Mouse (Mus musculus) megakaryocyte-erythroid progenitor cell, adult 5-6 weeks (primary cell): Measurements from ENCODE around the gene Gm49369. TPM values are rescaled to one million over a fixed set of nuclear protein-coding genes. Genes with fewer than 3 reads are reported as not detected.
"Not testable (repeated sequence)": the region's sequence is repeated elsewhere in the genome, so short reads cannot be mapped to it uniquely, and the experiment has no call there.

Experiments
- ATAC-seq: replicated peaks from 2 replicates; pipeline ENCODE4 v1.8.0; 2016; ENCODE audit warnings: mild to moderate bottlenecking, inconsistent platforms; ENCODE audit not compliant: severe bottlenecking, poor library complexity, low FRiP score, low TSS enrichment
- total RNA-seq, 2 experiments: library from RNA; stranded (forward) in 1 of 2; stranded (reverse) in 1 of 2; fragments of 200-1000, 215-1000 nt in 1 of 2; fragments of >200 nt in 1 of 2; fragmentation: Nextera tagmentation in 1 of 2; gene quantifications; 2 replicates each; pipeline ENCODE4 v1.2.3; 2014 to 2017

Gm49369 gene
- not detected in 2 replicates for total RNA-seq (2014; fragmentation: Nextera tagmentation)
- 32.8 TPM in 1 of 2 replicates, not detected in the other for total RNA-seq (2017)

DNA sequence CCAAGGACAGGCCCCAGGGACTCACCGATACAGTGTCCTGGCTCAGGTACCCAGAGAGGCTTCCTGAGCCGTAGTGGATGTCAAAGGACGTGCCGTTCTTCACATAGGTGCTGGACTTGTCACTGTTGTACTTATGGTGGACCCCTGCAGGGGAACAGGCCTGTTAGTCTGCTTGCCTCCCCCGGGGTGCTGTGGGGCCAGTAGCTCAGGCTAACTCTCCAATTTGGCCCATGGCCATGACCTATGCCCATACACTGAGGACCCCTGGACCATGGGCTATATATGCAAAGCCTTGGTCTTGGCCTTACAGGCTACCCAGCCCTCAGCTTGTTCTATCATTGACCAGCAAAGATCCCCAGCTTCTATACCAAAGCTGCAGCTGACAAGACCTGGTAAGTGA, at the start of gene Gm49369:
Gene Gm49369, minus strand, starts transcription at position 101 of the 400 bp plus-strand sequence.
- no peak for ATAC-seq

DNA sequence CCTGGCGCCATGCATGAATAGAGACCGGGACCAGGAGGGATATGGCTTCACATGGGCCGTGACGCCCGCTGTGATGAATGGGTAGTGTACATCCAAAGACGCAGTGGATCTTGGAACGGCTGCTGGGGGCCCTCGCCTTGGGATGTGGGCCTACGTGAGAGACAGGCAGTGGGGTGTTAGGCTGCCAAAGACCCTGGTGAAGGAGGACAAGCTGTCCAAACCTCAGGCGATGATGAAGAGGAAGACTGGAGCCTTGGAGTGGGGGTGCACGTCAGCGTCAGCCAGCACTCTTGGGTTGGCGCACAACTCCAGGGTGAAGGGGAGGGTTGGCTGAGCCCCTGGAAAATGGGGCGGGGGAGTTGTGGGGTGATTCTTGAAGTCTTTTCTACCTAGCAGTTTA, 48.6 kb upstream of the Gm49369 start:
- ATAC-seq: no peak

DNA sequence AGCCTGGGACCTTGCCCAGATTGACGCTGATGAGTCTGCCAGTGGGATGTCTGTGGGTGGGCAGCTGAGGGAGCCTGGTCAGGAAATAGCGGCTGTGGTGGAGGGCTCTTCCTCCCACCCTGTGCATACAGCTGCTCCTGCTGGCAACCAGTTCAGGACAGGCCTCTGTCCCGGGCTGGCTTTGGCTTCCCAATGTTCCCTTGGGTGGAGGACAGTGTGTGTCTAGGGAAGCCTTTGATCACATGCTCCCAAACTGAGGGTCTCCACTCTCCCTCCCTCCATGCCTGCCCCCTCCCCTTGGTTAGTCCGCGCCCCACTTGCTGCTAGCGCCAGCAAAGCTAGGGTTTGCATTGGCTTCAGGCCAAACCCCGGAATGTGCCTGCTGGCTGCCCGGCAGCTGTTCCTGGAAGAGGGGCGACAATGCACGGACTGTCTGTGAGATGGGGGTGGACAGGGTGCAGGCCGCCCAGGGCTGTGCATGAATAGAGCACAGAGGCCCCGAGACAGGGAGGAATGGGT, 47.8 kb upstream of the Gm49369 start:
- no peak for ATAC-seq

DNA sequence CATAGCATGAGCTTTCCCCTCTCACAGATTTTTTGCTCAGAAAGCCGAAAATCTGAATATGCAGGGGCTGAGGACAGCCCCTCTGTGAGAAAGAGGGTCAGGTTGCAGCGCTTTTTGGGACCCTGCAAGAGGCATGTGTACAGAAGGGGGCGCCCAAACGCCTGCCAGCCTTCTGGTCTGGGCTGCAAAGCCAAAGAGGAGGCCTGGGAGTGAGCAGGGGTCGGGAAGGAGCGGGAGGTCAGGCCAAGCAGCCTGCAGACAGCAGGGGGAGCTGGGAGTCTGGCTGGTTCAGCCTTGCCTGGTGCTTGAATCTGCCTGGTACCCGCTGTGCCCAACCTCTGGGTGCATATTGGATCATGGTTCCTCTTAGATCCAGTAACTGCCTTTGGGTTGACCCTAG, 45.7 kb upstream of the Gm49369 start:
- ATAC-seq: peak; percentile 36

DNA sequence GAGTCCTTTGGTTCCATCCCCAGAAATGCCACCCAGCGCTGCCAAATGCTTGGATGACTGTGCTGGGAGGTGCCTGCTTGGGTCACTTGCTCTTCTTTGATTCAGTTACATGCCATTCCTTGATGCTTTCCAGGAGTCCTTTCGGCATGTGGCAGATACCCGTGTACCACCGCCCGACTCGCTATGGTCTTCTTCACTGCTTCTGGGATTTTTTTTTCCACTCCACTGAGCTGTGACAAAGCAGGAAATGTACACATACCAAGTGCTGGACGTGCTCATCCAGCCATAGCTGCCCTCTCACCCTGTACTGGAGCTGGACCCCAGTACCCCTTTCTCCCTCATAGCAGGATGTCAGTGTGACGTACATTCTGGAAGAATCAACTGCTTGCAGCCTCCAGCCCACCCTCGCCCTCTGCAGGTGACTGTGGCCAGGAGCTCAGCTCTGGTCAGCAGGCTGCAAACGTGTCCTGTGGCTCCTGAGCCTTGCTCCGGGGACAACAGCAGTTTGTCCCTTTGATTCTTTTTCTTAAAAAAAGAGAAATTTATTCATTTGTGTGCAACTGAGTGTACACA, 43.3 kb upstream of the Gm49369 start:
- no peak for ATAC-seq

DNA sequence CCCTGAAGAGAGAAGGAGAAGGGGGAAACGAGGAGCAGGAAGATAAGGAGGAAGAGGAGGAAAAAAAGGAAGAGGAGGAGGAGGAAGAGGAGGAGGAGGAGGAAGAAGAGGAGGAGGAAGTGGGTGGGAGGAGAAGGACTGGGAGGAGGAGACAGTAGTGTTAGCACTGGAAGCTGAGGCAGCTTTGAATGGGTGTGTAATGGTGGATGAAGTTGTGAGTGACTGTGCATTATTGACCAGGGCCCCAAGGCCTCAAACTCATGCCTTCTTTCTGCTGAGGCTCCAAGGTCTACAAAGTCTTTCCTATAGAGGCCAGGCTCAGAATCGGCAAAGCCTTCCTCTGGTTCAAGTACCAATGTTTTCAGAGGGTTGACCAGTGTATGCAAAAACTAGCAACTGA, 39.4 kb upstream of the Gm49369 start:
- ATAC-seq: no peak

DNA sequence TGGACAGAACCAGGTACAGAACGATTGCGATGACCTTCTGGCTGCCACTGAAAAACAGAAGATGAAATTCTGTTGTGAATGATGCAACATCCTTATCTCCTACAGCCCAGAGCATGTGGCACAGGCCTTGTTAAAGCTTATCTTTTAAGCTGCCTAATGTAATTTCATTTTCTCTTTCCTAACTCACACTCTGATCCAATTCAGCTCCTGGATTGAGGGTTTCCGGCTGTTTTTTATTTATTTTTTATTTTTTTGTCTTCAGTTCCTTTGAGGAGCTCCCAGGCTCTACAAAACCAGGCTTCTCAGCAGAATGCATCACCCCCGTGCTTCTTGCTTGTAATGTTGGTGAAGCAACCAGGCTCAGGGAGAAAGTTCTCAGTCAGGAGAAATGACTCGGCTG, 37.4 kb upstream of the Gm49369 start:
- peak; percentile 85 for ATAC-seq

DNA sequence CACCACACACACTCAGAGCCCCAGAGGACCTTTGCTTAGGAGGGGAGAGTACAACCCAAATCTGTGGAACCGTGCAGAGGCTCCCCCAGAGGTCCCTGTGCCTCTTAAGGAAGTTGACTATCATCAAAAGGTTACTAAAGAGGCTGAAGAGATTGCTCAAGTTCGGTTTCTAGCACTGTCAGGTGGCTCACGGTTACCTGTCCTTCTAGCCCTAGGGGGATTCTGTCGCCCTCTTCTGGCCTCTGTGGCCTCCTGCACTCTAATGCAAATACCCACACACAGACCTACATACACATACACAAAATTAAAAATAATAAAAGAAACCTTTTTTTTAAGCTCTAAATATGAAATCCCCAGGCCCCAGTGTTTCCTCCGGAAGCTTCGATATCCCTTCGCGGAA, 36.2 kb upstream of the Gm49369 start:
- ATAC-seq: no peak

DNA sequence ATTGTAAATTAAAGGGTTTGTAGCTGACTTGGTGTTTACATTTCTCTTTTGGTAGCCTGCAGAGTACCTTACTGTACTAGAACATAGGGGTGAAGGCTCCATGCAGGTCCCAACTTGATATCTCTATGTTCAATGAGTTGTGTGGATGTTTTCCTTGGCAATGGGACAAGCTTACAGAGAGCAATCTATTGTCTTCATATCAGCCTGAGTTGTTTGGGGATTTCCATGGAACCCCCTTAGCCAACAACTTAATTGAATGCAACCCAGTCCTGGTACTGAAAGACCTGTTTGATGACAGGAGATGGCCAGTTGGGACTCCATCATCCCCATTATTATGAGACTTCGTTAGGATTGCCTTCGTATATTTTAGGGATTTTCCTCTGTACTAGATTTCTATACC, 35.6 kb upstream of the Gm49369 start:
- ATAC-seq: no peak

DNA sequence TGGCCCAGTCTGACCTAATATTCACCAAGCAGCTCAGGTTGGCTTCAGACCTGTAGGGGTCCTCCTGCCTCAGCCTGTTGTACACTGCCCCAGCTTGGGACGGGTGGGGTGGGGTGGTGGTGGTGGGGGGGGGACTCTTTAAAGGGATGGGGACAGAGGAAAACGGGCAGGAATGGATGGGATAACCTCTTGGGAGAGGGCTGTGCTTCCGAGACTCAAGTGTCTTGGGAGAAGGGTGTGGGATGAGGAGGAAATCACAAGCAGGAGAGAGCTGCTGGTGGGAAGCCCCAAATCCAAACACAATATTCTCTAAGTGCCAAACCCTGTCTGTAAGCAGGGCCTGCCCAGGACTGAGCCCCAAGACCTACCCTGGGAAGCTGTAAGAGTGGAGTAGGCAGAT, 33.8 kb upstream of the Gm49369 start:
- no peak for ATAC-seq

DNA sequence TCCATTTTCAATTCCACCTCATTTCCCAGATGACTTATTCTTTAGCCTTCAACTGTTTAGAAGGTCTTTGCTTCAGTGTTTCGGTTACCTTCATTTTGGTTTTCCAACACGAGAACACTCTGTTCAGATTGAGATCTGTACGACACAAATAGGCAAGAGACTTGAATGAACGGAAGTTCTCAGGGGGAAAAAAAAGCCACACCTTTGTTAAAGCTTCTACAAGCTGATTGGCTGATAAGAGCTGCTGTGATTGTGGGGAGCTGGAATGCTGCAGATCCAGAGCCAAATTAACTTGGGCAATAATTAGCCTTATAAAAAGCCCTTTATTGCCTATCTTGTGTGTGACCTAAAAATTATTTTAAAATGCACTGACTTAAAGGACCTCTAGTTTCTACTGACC, 32.8 kb upstream of the Gm49369 start:
- ATAC-seq: no peak

DNA sequence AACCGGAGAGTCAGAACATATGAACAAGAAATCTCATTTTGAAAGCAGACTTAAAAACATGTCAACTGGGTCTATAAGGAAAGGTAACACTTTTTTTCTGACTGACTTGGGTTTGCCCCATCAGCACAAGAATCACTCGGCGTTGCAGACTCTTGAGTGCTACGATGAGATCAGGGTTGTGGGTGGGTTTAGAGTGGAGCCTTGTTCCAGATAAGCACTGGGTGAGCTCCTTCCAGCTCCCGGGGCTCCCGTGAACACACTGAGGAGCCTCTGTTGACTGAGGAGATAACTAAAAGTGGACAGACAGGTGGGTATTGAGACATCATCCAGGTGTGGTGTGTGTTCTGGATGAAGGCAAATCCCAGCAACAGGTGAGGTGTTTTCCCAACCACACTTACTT, 30.8 kb upstream of the Gm49369 start:
- peak; percentile 66 for ATAC-seq

DNA sequence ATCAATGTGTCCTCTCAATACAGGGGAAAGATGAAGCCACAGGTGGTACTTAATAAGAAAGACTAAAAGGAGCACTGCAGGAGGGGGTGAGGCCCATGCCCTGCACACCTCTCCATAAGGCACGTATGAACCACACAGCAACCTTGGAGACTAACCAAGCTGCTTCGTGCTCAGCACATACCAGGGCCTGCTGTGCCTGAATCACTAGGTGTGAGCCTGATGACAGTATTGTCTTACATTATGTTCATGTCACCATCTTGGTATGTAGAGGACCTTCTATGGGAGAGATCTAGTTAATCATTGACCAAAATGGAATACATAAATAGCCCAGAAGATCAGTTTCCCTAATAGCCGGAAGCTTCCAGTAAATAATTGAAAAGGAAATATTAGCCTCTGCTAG, 27.1 kb upstream of the Gm49369 start:
- no peak for ATAC-seq

DNA sequence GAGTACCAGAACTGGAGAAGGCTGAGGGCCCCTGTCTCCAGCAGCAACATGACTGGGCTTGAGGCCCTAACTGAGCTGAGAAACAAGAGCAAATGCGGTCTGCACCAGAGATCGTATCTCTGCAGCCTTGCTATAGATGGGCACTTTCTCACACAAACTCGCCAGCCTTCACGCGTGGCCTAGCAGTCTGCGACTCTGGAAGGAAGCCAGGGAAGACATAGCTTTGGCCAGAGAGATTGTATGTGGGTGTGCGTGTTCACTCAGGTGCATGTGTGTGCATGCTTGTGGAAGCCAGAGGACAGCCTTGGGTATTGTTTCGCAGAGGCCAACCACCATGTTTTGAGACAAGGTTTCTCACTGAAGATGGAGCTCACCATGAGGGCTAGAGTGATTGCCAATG, 26.2 kb upstream of the Gm49369 start:
- no peak for ATAC-seq

DNA sequence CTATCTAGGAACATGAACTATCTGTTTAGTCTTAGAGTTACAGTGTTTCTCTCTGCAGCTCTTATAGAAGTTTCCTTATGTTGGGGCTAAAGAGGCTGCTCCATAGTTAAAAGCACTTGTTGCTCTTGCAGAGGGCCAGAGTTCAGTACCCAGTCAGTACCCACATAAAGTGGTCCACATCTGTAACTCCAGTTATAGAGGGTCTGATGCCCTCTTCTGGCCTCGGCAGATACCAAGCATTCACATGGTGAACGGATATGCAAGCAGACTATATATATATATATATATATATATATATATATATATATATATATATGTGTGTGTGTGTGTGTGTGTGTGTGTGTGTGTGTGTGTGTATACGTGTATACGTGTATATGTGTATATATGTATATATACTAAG, 25.5 kb upstream of the Gm49369 start:
- ATAC-seq: no peak

DNA sequence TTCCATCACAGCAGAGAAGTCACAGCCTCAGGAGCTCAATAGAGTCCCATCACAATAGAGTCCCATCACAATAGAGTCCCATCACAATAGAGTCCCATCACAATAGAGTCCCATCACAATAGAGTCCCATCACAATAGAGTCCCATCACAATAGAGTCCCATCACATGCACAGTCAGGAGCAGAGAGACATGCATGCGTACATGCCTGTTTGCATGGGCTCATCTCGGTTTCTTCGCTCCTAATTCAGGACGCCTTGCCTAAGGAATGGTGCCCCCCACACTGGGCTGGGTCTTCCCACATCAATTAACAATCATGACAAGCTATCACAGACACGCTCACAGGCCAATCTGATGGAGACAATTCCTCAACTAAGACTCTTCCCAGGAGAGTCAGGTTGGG, 22.7 kb upstream of the Gm49369 start:
- ATAC-seq: not testable (repeated sequence)

DNA sequence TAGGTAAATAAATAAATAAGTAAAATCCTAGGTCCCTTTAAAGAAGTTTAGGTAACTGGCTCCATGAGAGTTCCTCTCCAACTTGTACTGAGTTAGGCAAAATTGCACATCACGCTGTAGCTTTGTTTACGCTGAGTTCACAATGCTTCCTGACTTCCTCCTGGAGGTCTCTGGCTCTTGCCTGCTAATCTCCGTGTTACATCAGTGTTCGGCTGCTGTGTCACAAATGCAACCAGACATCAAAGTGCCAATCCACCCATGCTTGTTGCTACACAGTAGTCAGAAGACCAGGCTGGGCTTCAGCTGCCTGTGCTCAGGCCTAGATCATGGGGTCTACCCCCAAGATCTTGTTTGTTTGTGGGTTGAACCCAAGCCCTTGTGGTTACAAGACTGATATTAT, 21.1 kb upstream of the Gm49369 start:
- no peak for ATAC-seq

DNA sequence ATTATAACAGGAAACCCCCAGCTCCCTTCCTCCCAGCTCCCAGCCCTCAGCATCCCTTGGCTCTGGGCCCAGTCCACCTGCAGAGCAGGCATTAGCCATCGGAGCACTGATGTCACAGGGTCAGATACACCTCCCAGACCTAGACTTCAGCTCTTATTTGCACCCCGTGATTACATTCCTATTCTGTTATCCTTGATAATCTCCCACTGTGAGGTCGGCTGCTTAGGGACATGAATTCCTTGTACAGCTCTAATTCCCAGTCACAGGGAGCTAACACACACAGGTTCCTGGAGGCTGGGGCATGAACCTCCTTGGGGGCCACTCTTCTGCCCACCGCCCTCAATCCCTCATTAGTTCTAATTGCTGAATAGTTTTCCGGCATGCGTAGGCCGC, 18.3 kb upstream of the Gm49369 start:
- ATAC-seq: no peak

DNA sequence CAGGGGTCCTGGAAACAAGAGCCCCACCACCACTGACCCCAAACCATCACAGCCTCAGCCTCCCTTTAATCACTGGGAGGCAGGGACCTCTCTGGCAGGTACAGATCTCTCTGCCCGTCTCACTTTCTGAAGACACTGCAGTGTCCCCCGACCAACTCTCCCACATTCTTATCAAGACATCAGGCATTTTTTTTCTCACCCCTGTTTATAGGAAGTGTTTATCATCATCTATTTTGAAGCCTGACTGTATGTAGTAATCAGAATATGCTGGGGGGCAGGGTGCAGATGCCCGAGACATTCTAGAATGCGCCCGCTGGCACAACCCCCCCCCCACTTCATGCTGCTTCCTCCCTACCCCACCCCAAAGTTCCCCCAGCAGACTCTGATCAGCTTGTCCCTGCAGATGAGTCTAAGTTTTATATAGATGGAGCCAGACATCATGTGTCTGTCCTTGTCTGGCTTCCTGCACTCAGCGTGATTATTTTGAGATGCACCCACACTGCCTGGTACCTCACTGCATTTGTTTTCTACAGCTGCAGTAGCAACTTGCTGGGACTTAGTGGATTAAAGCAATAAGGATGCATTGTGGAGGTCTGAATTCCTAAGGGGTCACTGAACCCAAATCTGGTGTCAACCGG, 17.8 kb upstream of the Gm49369 start:
- ATAC-seq: no peak

DNA sequence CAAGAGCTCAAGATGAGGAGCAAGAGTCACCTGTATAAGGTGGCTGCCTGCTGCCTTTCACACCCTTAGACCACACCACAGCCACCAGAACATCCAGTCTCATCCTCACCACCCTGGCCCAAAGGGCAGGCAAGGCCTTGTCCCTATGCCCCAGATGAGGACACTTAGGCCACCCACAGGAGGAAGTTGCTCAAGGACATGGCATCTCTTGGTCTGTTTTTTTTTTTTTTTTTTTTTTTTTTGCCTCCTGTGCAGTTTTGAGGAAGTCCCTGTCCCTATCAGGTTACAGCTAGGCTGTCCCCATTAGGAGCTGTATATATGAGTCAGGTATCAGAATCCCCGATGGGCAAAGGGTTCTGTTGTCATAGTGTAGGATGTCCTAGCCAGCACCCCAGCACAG, 16.8 kb upstream of the Gm49369 start:
- ATAC-seq: no peak

DNA sequence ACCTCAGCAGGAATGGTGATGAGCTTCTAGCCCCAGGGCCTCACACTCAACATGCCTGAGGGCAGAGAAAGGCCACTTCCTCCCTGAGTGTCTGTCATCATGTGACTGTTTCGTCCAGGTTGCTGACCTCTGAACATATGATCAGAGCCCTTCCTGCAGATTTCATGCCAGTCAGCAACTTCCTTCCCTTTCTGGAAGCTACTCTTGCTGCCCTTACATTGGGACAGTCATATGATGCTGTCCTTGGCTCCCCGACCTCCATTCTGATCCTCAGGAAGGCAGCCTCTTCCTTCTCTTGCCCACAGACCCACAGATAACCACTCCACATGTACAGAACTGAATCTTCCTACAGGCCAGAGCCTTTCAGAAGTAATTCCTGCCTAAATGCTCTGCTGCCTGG, 15.6 kb upstream of the Gm49369 start:
- no peak for ATAC-seq
